Mouse (Mus musculus) forebrain, embryonic 13.5 days (tissue): Measurements from ENCODE around the gene Rpl10a. TPM values are rescaled to one million over a fixed set of nuclear protein-coding genes. Genes with fewer than 3 reads are reported as not detected.

Source experiments
- ATAC-seq: fragments of 200-750 bp; cut with Nextera tagmentation; 2 replicates; pipeline ENCODE4 v1.8.0; 2017
- H3K27ac ChIP-seq: fragments of 300-500 bp; sonication (generic); 2 replicates; pipeline ENCODE4 v1.5.1; 2015; ENCODE audit warnings: inconsistent platforms, mild to moderate bottlenecking, moderate library complexity
- H3K27me3 ChIP-seq: fragments of 300-500 bp; sonication (generic); 2 replicates; pipeline ENCODE4 v1.6.1; 2015; ENCODE audit warnings: mild to moderate bottlenecking, inconsistent platforms
- H3K36me3 ChIP-seq: fragments of 300-500 bp; sonication (generic); 2 replicates; pipeline ENCODE4 v1.6.1; 2015; ENCODE audit warnings: mild to moderate bottlenecking, inconsistent platforms; ENCODE audit not compliant: poor library complexity, severe bottlenecking
- H3K4me1 ChIP-seq: fragments of 300-500 bp; sonication (generic); 2 replicates; pipeline ENCODE4 v1.6.1; 2015; ENCODE audit warnings: inconsistent platforms
- H3K4me2 ChIP-seq: fragments of 300-500 bp; sonication (generic); 2 replicates; pipeline ENCODE4 v1.6.1; 2015; ENCODE audit warnings: inconsistent platforms, mild to moderate bottlenecking, moderate library complexity
- H3K4me3 ChIP-seq: fragments of 300-500 bp; sonication (generic); 2 replicates; pipeline ENCODE4 v1.5.1; 2015; ENCODE audit warnings: mild to moderate bottlenecking, inconsistent platforms
- H3K9ac ChIP-seq: fragments of 300-500 bp; sonication (generic); 2 replicates; pipeline ENCODE4 v1.6.1; 2015; ENCODE audit warnings: mild to moderate bottlenecking, inconsistent platforms
- H3K9me3 ChIP-seq: fragments of 300-500 bp; sonication (generic); replicated peaks from 2 replicates; pipeline ENCODE4 v1.6.1; 2016; ENCODE audit warnings: inconsistent platforms
- WGBS: fragments of 180-500 bp; shearing (Covaris S2); methylation state at CpG from one replicate; pipeline ENCODE4 v1.1.7; 2015; 5-methylcytosine and 5-hydroxymethylcytosine counted together
- polyA plus RNA-seq: library from polyadenylated mRNA; unstranded; fragments of >200 nt; fragmentation: Nextera tagmentation; extraction: Ambion mirVana; gene quantifications from 2 replicates; pipeline ENCODE4 v1.2.1, GENCODE M21; 2015

Gene Rpl10a
- polyA plus RNA-seq, 1 experiment from 2014 or later: 501 TPM

- Histone ChIP-seq H3K4me1 (peaks cover 24% of the 10 kb centered on the region), H3K9ac (no peak overlapping the region), H3K9me3 (no peaks in the 10 kb centered on the region), H3K4me3 (no peak overlapping the region), H3K36me3 (peaks cover 34% of the 10 kb centered on the region), H3K27ac (no peak overlapping the region), H3K4me2 (no peak overlapping the region), H3K27me3 (no peaks in the 10 kb centered on the region)
- no peak for ATAC-seq
- 91% methylated on average over 7 of the region's 7 CpGs for WGBS
Observed at GRCm38 (mm10) chr17:28337547-28337946, 9.3 kb downstream of the Rpl10a start.

- Histone ChIP-seq H3K9me3 (no peaks in the 10 kb centered on the region), H3K27ac (0 out of 2 replicates have a peak overlapping the region, but pooled peaks have one; percentile 36), H3K9ac (peak overlapping the region; percentile 44; the same call in 1 of the 2 replicates), H3K4me3 (peak overlapping the region; percentile 17; the same call in 1 of the 2 replicates), H3K4me2 (peak overlapping the region; percentile 52), H3K36me3 (peaks cover 27% of the 10 kb centered on the region), H3K4me1 (peaks cover 25% of the 10 kb centered on the region), H3K27me3 (no peaks in the 10 kb centered on the region; the same call in 1 of the 2 replicates)
- peak; percentile 14; the same call in 1 of the 2 replicates for ATAC-seq
- 77% methylated on average over 7 of the region's 7 CpGs for WGBS
Observed at GRCm38 (mm10) chr17:28340578-28340977, 12.3 kb downstream of the Rpl10a start.

- H3K27ac ChIP-seq: peak overlapping the region; percentile 36; the same call in 1 of the 2 replicates
- H3K4me2 ChIP-seq: peak overlapping the region; percentile 52
- peak overlapping the region; percentile 17 for H3K4me3 ChIP-seq
- ATAC-seq: peak; percentile 83
- H3K4me1 ChIP-seq: peaks cover 30% of the 10 kb centered on the region
- WGBS: 3% methylated on average over 25 of the region's 26 CpGs
- no peaks in the 10 kb centered on the region; the same call in 1 of the 2 replicates for H3K27me3 ChIP-seq
- H3K36me3 ChIP-seq: peaks cover 24% of the 10 kb centered on the region
- H3K9ac ChIP-seq: peak overlapping the region; percentile 44
- no peaks in the 10 kb centered on the region for H3K9me3 ChIP-seq
Observed at GRCm38 (mm10) chr17:28341091-28341490, 12.8 kb downstream of the Rpl10a start.

- no peak overlapping the region for H3K9ac ChIP-seq
- WGBS: 52% methylated on average over 4 of the region's 4 CpGs
- peaks cover 46% of the 10 kb centered on the region for H3K4me1 ChIP-seq
- no peak overlapping the region for H3K4me2 ChIP-seq
- no peaks in the 10 kb centered on the region; the same call in 1 of the 2 replicates for H3K27me3 ChIP-seq
- no peaks in the 10 kb centered on the region for H3K9me3 ChIP-seq
- no peak overlapping the region for H3K4me3 ChIP-seq
- peaks cover 7% of the 10 kb centered on the region; the same call in 1 of the 2 replicates for H3K36me3 ChIP-seq
- no peak for ATAC-seq
- H3K27ac ChIP-seq: no peak overlapping the region
Observed at GRCm38 (mm10) chr17:28344050-28344607, 15.9 kb downstream of the Rpl10a start.

- Histone ChIP-seq H3K9me3 (no peaks in the 10 kb centered on the region), H3K9ac (no peak overlapping the region), H3K4me3 (no peak overlapping the region), H3K27ac (no peak overlapping the region), H3K4me1 (peaks cover 51% of the 10 kb centered on the region), H3K36me3 (peaks cover 4% of the 10 kb centered on the region; the same call in 1 of the 2 replicates), H3K27me3 (no peaks in the 10 kb centered on the region; the same call in 1 of the 2 replicates), H3K4me2 (no peak overlapping the region)
- WGBS: 59% methylated on average over 3 of the region's 3 CpGs
- no peak for ATAC-seq
Observed at GRCm38 (mm10) chr17:28344670-28345069, 16.4 kb downstream of the Rpl10a start.

GRCm38 (mm10) chr17:28345271-28345721, 17.0 kb downstream of the Rpl10a start:
- no peaks in the 10 kb centered on the region; the same call in 1 of the 2 replicates for H3K27me3 ChIP-seq
- H3K4me2 ChIP-seq: peak overlapping the region; percentile 20; the same call in 1 of the 2 replicates
- H3K9ac ChIP-seq: no peak overlapping the region
- H3K4me3 ChIP-seq: no peak overlapping the region
- H3K27ac ChIP-seq: no peak overlapping the region
- 16% methylated on average over 8 of the region's 8 CpGs for WGBS
- no peak for ATAC-seq
- H3K4me1 ChIP-seq: peaks cover 55% of the 10 kb centered on the region
- no peaks in the 10 kb centered on the region for H3K36me3 ChIP-seq
- H3K9me3 ChIP-seq: no peaks in the 10 kb centered on the region

GRCm38 (mm10) chr17:28345882-28346281, 17.6 kb downstream of the Rpl10a start:
- no peaks in the 10 kb centered on the region; the same call in 1 of the 2 replicates for H3K27me3 ChIP-seq
- no peak overlapping the region for H3K9ac ChIP-seq
- H3K4me2 ChIP-seq: peak overlapping the region; percentile 20; the same call in 1 of the 2 replicates
- peaks cover 50% of the 10 kb centered on the region for H3K4me1 ChIP-seq
- H3K27ac ChIP-seq: no peak overlapping the region
- H3K36me3 ChIP-seq: no peaks in the 10 kb centered on the region
- no peak overlapping the region for H3K4me3 ChIP-seq
- no peaks in the 10 kb centered on the region for H3K9me3 ChIP-seq
- ATAC-seq: no peak
- WGBS: 14% methylated on average over 10 of the region's 10 CpGs

- ATAC-seq: no peak
- Histone ChIP-seq H3K4me1 (peaks cover 51% of the 10 kb centered on the region), H3K4me3 (no peak overlapping the region)
Observed at GRCm38 (mm10) chr17:28347327-28347726, 19.1 kb downstream of the Rpl10a start.

GRCm38 (mm10) chr17:28348211-28348610, 19.9 kb downstream of the Rpl10a start:
- WGBS: 69% methylated on average over 6 of the region's 6 CpGs
- Histone ChIP-seq H3K4me3 (no peak overlapping the region), H3K27ac (no peak overlapping the region), H3K4me1 (peaks cover 51% of the 10 kb centered on the region), H3K36me3 (no peaks in the 10 kb centered on the region), H3K9me3 (no peaks in the 10 kb centered on the region), H3K27me3 (peaks cover 17% of the 10 kb centered on the region), H3K9ac (peak overlapping the region; percentile 79; the same call in 1 of the 2 replicates), H3K4me2 (no peak overlapping the region; the same call in 1 of the 2 replicates)
- no peak for ATAC-seq

More at GRCm38 (mm10) chr17:28347327-28347726, 19.1 kb downstream of the Rpl10a start:
- H3K27me3 ChIP-seq: peaks cover 11% of the 10 kb centered on the region
- H3K4me2 ChIP-seq: no peak overlapping the region
- WGBS: 82% methylated on average over 10 of the region's 10 CpGs
- no peak overlapping the region for H3K27ac ChIP-seq
- no peak overlapping the region for H3K9ac ChIP-seq
- no peaks in the 10 kb centered on the region for H3K36me3 ChIP-seq
- H3K9me3 ChIP-seq: no peaks in the 10 kb centered on the region

- Histone ChIP-seq H3K9ac (peak overlapping the region; percentile 79), H3K27ac (no peak overlapping the region), H3K4me3 (peak overlapping the region; percentile 66), H3K36me3 (no peaks in the 10 kb centered on the region), H3K27me3 (peaks cover 24% of the 10 kb centered on the region), H3K4me2 (peak overlapping the region; percentile 92), H3K9me3 (no peaks in the 10 kb centered on the region), H3K4me1 (peaks cover 48% of the 10 kb centered on the region)
- no peak for ATAC-seq
- 13% methylated on average over 11 of the region's 13 CpGs for WGBS
Observed at GRCm38 (mm10) chr17:28349264-28349880, 21.1 kb downstream of the Rpl10a start.

GRCm38 (mm10) chr17:28349901-28350465, 21.7 kb downstream of the Rpl10a start:
- H3K4me1 ChIP-seq: peaks cover 45% of the 10 kb centered on the region
- 0% methylated on average over 35 of the region's 54 CpGs for WGBS
- peaks cover 24% of the 10 kb centered on the region for H3K27me3 ChIP-seq
- 0 out of 2 replicates have a peak overlapping the region, but pooled peaks have one; percentile 20 for H3K27ac ChIP-seq
- no peaks in the 10 kb centered on the region for H3K36me3 ChIP-seq
- H3K9me3 ChIP-seq: no peaks in the 10 kb centered on the region
- peak; percentile 56 for ATAC-seq
- peak overlapping the region; percentile 79 for H3K9ac ChIP-seq
- peak overlapping the region; percentile 92 for H3K4me2 ChIP-seq
- peak overlapping the region; percentile 66 for H3K4me3 ChIP-seq
